Mouse (Mus musculus): ENCODE data around the gene Nppa. TPM values are rescaled to one million over a fixed set of nuclear protein-coding genes. Genes with fewer than 3 reads are reported as not detected.
A peak's percentile ranks its signal among the peaks of the same experiment; 100 is the strongest.

The Nppa gene
- polyA plus RNA-seq, 1 experiment from 2014 or later: not detected

GRCm38 (mm10) chr4:147979441-147979860 lies 21.1 kb upstream of the Nppa start:
- H3K9ac ChIP-seq: no peak overlapping the region
- no peak overlapping the region for H3K27ac ChIP-seq
- no peak overlapping the region for H3K4me2 ChIP-seq (replicated peaks)
- H3K9me3 ChIP-seq: no peaks in the 10 kb centered on the region; the same call in 1 of the 2 replicates
- H3K36me3 ChIP-seq: no peaks in the 10 kb centered on the region
- WGBS: 85% methylated on average over 7 of the region's 7 CpGs
- ATAC-seq (ENCODE audit: low FRiP score, low read depth): no peak
- H3K4me3 ChIP-seq: no peak overlapping the region
- no peaks in the 10 kb centered on the region for H3K27me3 ChIP-seq
- no peaks in the 10 kb centered on the region for H3K4me1 ChIP-seq

GRCm38 (mm10) chr4:147985205-147986132 lies 15.1 kb upstream of the Nppa start, which contains the start of gene Nppb:
Gene Nppb, plus strand, starts transcription at chr4:147985788.
- no peak within 1 kb of the TSS for H3K4me3 ChIP-seq
- 0 out of 2 replicates have a peak within 1 kb of the TSS, but pooled peaks have one; percentile 25 for H3K4me2 ChIP-seq (replicated peaks)

DNA sequence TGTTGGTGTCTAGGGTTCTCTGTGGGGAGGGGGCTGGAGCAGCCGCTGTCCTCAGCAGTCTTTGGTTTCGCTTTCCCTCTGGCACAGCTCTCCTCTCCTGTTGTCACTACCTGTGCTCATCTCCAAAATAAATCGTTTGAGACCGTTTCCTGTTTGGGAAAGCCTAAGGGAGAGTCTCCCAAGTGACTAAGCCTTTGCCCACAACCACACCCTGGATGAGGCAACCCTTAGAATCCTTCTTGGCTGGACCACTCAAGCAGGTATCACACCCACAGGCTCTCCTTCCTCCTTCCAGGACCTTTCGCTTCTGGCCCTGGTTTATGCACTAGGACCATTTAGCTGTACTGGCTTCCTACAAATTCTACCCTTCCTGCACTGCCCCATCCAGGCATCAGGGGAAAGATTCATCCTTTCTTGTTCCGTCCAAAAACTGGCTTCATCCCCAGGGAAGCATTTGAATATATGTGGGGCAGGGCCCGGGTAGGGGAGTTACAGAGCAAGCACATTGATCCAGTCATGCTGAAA lies 6.9 kb upstream of the Nppa start:
- no peaks in the 10 kb centered on the region for H3K4me1 ChIP-seq
- no peaks in the 10 kb centered on the region for H3K9me3 ChIP-seq
- no peaks in the 10 kb centered on the region for H3K27me3 ChIP-seq
- no peak for ATAC-seq (ENCODE audit: low FRiP score, low read depth)
- H3K27ac ChIP-seq: no peak overlapping the region
- H3K4me3 ChIP-seq: no peak overlapping the region
- no peaks in the 10 kb centered on the region for H3K36me3 ChIP-seq
- H3K9ac ChIP-seq: no peak overlapping the region
- no peak overlapping the region for H3K4me2 ChIP-seq (replicated peaks)
- WGBS: 59% methylated on average over 7 of the region's 7 CpGs

More at GRCm38 (mm10) chr4:147985205-147986132, 15.1 kb upstream of the Nppa start, which contains the start of gene Nppb:
- Histone ChIP-seq H3K27me3 (no peaks in the 10 kb centered on the region), H3K27ac (no peak within 1 kb of the TSS), H3K4me1 (no peaks in the 10 kb centered on the region), H3K9ac (no peak within 1 kb of the TSS), H3K36me3 (no peaks in the 10 kb centered on the region), H3K9me3 (no peaks in the 10 kb centered on the region)
- 37% methylated on average over 20 of the region's 20 CpGs for WGBS
- ATAC-seq (ENCODE audit: low FRiP score, low read depth): no peak; the same call in 1 of the 2 replicates

DNA sequence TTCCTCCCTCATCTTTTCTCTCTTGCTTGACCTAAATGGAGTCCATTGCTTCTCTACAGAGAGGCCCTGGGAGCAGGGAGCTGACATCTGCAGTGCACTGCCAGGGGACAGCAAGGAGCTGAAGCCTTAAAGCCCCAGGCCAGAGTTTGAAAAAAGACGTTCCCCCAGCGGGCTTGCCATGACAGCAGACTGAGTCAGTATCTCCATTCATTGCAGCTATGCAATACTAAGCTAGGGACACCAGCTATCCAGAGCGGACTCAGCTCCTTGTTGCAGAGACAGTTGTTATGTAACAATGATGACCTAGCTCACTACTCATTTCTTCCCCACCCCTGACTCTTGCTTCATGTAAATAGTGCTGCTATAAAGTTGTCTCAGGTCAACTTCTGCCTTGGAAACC lies 5.2 kb upstream of the Nppa start:
- no peak overlapping the region for H3K27ac ChIP-seq
- ATAC-seq (ENCODE audit: low FRiP score, low read depth): no peak
- 80% methylated on average over 3 of the region's 3 CpGs for WGBS
- H3K4me3 ChIP-seq: no peak overlapping the region
- H3K27me3 ChIP-seq: no peaks in the 10 kb centered on the region
- H3K4me1 ChIP-seq: no peaks in the 10 kb centered on the region
- no peak overlapping the region for H3K4me2 ChIP-seq (replicated peaks)
- no peaks in the 10 kb centered on the region for H3K9me3 ChIP-seq
- no peak overlapping the region for H3K9ac ChIP-seq
- H3K36me3 ChIP-seq: no peaks in the 10 kb centered on the region

GRCm38 (mm10) chr4:148001013-148001789 lies 679 bp downstream of the Nppa start:
- H3K9ac ChIP-seq: no peak overlapping the region
- no peak overlapping the region for H3K4me3 ChIP-seq
- H3K36me3 ChIP-seq: peaks cover 21% of the 10 kb centered on the region
- no peaks in the 10 kb centered on the region for H3K4me1 ChIP-seq
- no peak overlapping the region for H3K4me2 ChIP-seq (replicated peaks)
- WGBS: 80% methylated on average over 17 of the region's 17 CpGs
- no peaks in the 10 kb centered on the region for H3K9me3 ChIP-seq
- ATAC-seq (ENCODE audit: low FRiP score, low read depth): no peak
- H3K27ac ChIP-seq: no peak overlapping the region
- H3K27me3 ChIP-seq: no peaks in the 10 kb centered on the region

- 50% methylated on average over 8 of the region's 8 CpGs for WGBS
- no peak overlapping the region for H3K4me2 ChIP-seq (replicated peaks)
- no peak overlapping the region for H3K27ac ChIP-seq
- no peak overlapping the region for H3K4me3 ChIP-seq
- no peak overlapping the region for H3K9ac ChIP-seq
- no peaks in the 10 kb centered on the region for H3K4me1 ChIP-seq
- H3K9me3 ChIP-seq: no peaks in the 10 kb centered on the region
- no peaks in the 10 kb centered on the region for H3K27me3 ChIP-seq
- no peak for ATAC-seq (ENCODE audit: low FRiP score, low read depth)
- H3K36me3 ChIP-seq: peaks cover 27% of the 10 kb centered on the region
Measured at GRCm38 (mm10) chr4:148001866-148002265, 1.3 kb downstream of the Nppa start.

DNA sequence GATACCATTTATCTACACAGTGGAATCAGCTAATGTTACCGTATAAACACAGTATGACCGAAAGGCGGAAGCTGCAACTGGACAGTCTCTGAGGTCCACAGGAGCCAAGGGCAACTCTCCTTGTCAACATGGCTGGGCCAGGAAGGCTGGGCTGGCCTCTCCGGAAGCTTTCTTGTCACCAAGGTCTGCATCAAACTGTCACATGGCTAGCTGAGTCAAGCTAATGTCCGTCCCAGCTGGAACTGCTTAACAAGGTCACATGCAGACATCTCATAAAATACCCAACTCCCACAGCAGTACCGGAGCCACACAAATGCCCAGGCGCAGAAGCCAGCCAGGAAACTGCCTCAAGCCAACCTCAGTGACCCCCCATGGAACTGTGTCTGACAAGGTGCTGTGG lies 3.8 kb downstream of the Nppa start:
- Histone ChIP-seq H3K9ac (no peak overlapping the region), H3K27me3 (no peaks in the 10 kb centered on the region)
- ATAC-seq (ENCODE audit: low FRiP score, low read depth): no peak

GRCm38 (mm10) chr4:148008412-148008811 lies 7.9 kb downstream of the Nppa start:
- Histone ChIP-seq H3K27ac (no peak overlapping the region), H3K9me3 (no peaks in the 10 kb centered on the region), H3K4me1 (no peaks in the 10 kb centered on the region), H3K4me3 (no peak overlapping the region), H3K36me3 (peaks cover 93% of the 10 kb centered on the region), H3K4me2 (replicated peaks) (no peak overlapping the region), H3K9ac (no peak overlapping the region), H3K27me3 (no peaks in the 10 kb centered on the region)
- 84% methylated on average over 4 of the region's 4 CpGs for WGBS
- ATAC-seq (ENCODE audit: low FRiP score, low read depth): no peak

More for the DNA sequence above, 3.8 kb downstream of the Nppa start:
- H3K4me1 ChIP-seq: no peaks in the 10 kb centered on the region
- H3K27ac ChIP-seq: no peak overlapping the region
- H3K36me3 ChIP-seq: peaks cover 52% of the 10 kb centered on the region
- no peak overlapping the region for H3K4me3 ChIP-seq
- no peak overlapping the region for H3K4me2 ChIP-seq (replicated peaks)
- H3K9me3 ChIP-seq: no peaks in the 10 kb centered on the region
- WGBS: 52% methylated on average over 7 of the region's 7 CpGs

- no peak overlapping the region for H3K4me3 ChIP-seq
- no peaks in the 10 kb centered on the region for H3K9me3 ChIP-seq
- no peak for ATAC-seq (ENCODE audit: low FRiP score, low read depth)
- H3K4me2 ChIP-seq (replicated peaks): no peak overlapping the region
- no peaks in the 10 kb centered on the region for H3K4me1 ChIP-seq
- H3K9ac ChIP-seq: no peak overlapping the region
- H3K27me3 ChIP-seq: no peaks in the 10 kb centered on the region
- H3K36me3 ChIP-seq: peaks cover 99% of the 10 kb centered on the region
- H3K27ac ChIP-seq: no peak overlapping the region
- WGBS: 89% methylated on average over 2 of the region's 2 CpGs
Measured at GRCm38 (mm10) chr4:148009641-148010040, 9.1 kb downstream of the Nppa start.

GRCm38 (mm10) chr4:148011332-148011731 lies 10.8 kb downstream of the Nppa start:
- Histone ChIP-seq H3K4me1 (no peaks in the 10 kb centered on the region), H3K27ac (no peak overlapping the region), H3K4me2 (replicated peaks) (no peak overlapping the region), H3K36me3 (peaks cover 99% of the 10 kb centered on the region), H3K27me3 (no peaks in the 10 kb centered on the region), H3K9me3 (no peaks in the 10 kb centered on the region), H3K4me3 (no peak overlapping the region), H3K9ac (no peak overlapping the region)
- no peak for ATAC-seq (ENCODE audit: low FRiP score, low read depth)
- WGBS: 81% methylated on average over 3 of the region's 3 CpGs

GRCm38 (mm10) chr4:148012216-148012615 lies 11.7 kb downstream of the Nppa start:
- no peak overlapping the region for H3K4me3 ChIP-seq
- ATAC-seq (ENCODE audit: low FRiP score, low read depth): no peak
- H3K27me3 ChIP-seq: no peaks in the 10 kb centered on the region
- no peaks in the 10 kb centered on the region for H3K9me3 ChIP-seq
- H3K9ac ChIP-seq: no peak overlapping the region
- WGBS: 90% methylated on average over 4 of the region's 4 CpGs
- no peak overlapping the region for H3K4me2 ChIP-seq (replicated peaks)
- H3K36me3 ChIP-seq: peaks cover 99% of the 10 kb centered on the region
- H3K4me1 ChIP-seq: no peaks in the 10 kb centered on the region
- no peak overlapping the region for H3K27ac ChIP-seq

- no peaks in the 10 kb centered on the region for H3K27me3 ChIP-seq
- H3K36me3 ChIP-seq: peaks cover 98% of the 10 kb centered on the region
- WGBS: 80% methylated on average over 10 of the region's 10 CpGs
Measured at GRCm38 (mm10) chr4:148015418-148015817, 14.9 kb downstream of the Nppa start.

More at GRCm38 (mm10) chr4:148015418-148015817, 14.9 kb downstream of the Nppa start:
- ATAC-seq (ENCODE audit: low FRiP score, low read depth): no peak
- no peak overlapping the region for H3K4me2 ChIP-seq (replicated peaks)
- no peak overlapping the region for H3K9ac ChIP-seq
- H3K9me3 ChIP-seq: no peaks in the 10 kb centered on the region
- H3K27ac ChIP-seq: no peak overlapping the region
- H3K4me1 ChIP-seq: no peaks in the 10 kb centered on the region
- no peak overlapping the region for H3K4me3 ChIP-seq
